Mouse (Mus musculus): ENCODE results near the gene Galnt7. TPM values are rescaled to one million over a fixed set of nuclear protein-coding genes. Genes with fewer than 3 reads are reported as not detected.

Galnt7 gene
- polyA plus RNA-seq, 2 experiments = 7.8 to 11.2 TPM

GRCm38 (mm10) chr8:57631780-57632179, 21.1 kb downstream of the Galnt7 start:
- Histone ChIP-seq H3K4me1 (ENCODE audit: control insufficient read depth, insufficient read depth, low read length) (peaks cover 13% of the 10 kb centered on the region), H3K9ac (ENCODE audit: low read depth, low read length, severe bottlenecking) (no peak overlapping the region), H3K4me2 (replicated peaks; ENCODE audit: low read depth, low read length, severe bottlenecking) (no peak overlapping the region), H3K27me3 (ENCODE audit: control insufficient read depth, insufficient read depth, low read length) (no peaks in the 10 kb centered on the region), H3K9me3 (ENCODE audit: control insufficient read depth, low read length) (no peaks in the 10 kb centered on the region), H3K36me3 (ENCODE audit: control insufficient read depth, insufficient read depth, low read length) (no peaks in the 10 kb centered on the region), H3K4me3 (replicated peaks; ENCODE audit: low read length) (no peak overlapping the region), H3K27ac (replicated peaks; ENCODE audit: low read depth, low read length) (no peak overlapping the region)
- no peak for TF ChIP-seq POLR2A (IDR thresholded peaks at IDR 0.05; ENCODE audit: borderline replicate concordance, extremely low read depth, insufficient read depth, insufficient read length)
- no peak for ATAC-seq (ENCODE audit: low FRiP score, low read depth)
- DNase-seq (ENCODE audit: low spot score) = no peak
- WGBS = 86% methylated on average over 7 of the region's 7 CpGs

DNA sequence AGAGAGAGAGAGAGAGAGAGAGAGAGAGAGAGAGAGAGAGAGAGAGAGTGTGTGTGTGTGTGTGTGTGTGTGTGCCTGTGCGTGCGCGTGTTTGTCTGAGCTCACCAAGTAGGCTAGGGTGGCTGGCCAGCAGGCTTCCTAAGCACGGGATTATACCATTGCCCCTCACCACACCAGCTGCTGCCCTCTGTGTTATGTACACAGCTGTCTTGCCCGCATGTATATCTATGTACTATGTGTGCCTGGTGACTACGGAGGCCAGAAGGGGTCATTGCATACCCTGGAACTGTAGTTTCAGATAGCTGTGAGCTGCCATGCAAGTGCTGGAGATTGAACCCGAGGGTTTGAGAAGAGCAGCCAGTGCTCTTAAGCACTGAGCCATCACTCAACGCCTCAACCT, 22.7 kb downstream of the Galnt7 start:
- Histone ChIP-seq H3K9ac (ENCODE audit: low read depth, low read length, severe bottlenecking) (no peak overlapping the region), H3K4me1 (ENCODE audit: control insufficient read depth, insufficient read depth, low read length) (peaks cover 18% of the 10 kb centered on the region), H3K27me3 (ENCODE audit: control insufficient read depth, insufficient read depth, low read length) (no peaks in the 10 kb centered on the region), H3K4me2 (replicated peaks; ENCODE audit: low read depth, low read length, severe bottlenecking) (no peak overlapping the region), H3K36me3 (ENCODE audit: control insufficient read depth, insufficient read depth, low read length) (no peaks in the 10 kb centered on the region), H3K4me3 (replicated peaks; ENCODE audit: low read length) (no peak overlapping the region), H3K9me3 (ENCODE audit: control insufficient read depth, low read length) (no peaks in the 10 kb centered on the region), H3K27ac (replicated peaks; ENCODE audit: low read depth, low read length) (no peak overlapping the region)
- peak; percentile 23; the same call in 1 of the 2 replicates for ATAC-seq (ENCODE audit: low FRiP score, low read depth)
- WGBS = 90% methylated on average over 8 of the region's 8 CpGs
- no peak for DNase-seq (ENCODE audit: low spot score)
- TF ChIP-seq POLR2A (IDR thresholded peaks at IDR 0.05; ENCODE audit: borderline replicate concordance, extremely low read depth, insufficient read depth, insufficient read length) = no peak

DNA sequence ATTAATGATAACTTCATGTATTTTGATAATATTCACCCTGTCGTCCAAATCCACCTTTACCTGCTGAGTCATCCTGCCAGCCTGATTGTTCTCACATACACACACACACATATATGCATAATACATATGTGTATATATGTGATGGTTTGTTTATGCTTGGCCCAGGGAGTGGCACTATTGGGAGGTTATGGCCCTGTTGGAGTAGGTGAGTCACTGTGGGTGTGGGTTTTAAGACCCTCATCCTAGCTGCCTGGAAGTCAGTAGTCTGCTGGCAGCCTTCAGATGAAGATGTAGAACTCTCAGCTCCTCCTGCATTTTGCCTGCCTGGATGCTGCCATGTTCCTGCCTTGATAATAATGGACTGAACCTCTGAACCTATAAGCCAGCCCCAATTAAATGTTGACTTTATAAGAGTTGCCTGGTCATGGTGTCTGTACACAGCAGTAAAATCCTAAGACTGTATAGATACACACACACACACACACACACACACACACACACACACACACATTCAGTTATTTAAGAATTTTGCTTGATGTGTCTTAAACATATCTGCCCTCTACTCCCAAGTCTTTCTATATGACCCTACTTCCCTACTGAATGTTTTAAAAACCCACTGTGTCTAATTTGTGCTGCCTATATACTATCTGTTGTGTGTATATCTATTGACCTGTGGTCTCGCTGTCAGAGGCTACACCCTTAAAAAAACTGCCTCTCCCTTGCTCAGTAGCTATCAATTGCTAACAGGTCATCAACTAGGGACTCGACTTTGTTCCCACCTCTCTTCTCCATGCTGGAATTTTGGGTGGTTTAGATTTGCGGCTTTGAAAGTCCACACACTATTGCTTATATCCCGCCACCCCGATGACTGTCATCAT, 23.8 kb downstream of the Galnt7 start:
- no peak for TF ChIP-seq POLR2A (IDR thresholded peaks at IDR 0.05; ENCODE audit: borderline replicate concordance, extremely low read depth, insufficient read depth, insufficient read length)
- DNase-seq (ENCODE audit: low spot score) (no peak), ATAC-seq (ENCODE audit: low FRiP score, low read depth) (no peak)
- no peak overlapping the region for H3K4me3 ChIP-seq (replicated peaks; ENCODE audit: low read length)
- no peak overlapping the region for H3K27ac ChIP-seq (replicated peaks; ENCODE audit: low read depth, low read length)
- no peaks in the 10 kb centered on the region for H3K27me3 ChIP-seq (ENCODE audit: control insufficient read depth, insufficient read depth, low read length)
- no peaks in the 10 kb centered on the region for H3K36me3 ChIP-seq (ENCODE audit: control insufficient read depth, insufficient read depth, low read length)
- H3K9ac ChIP-seq (ENCODE audit: low read depth, low read length, severe bottlenecking) = no peak overlapping the region
- 84% methylated on average over 6 of the region's 6 CpGs for WGBS
- no peaks in the 10 kb centered on the region for H3K9me3 ChIP-seq (ENCODE audit: control insufficient read depth, low read length)
- peaks cover 18% of the 10 kb centered on the region for H3K4me1 ChIP-seq (ENCODE audit: control insufficient read depth, insufficient read depth, low read length)
- no peak overlapping the region for H3K4me2 ChIP-seq (replicated peaks; ENCODE audit: low read depth, low read length, severe bottlenecking)

GRCm38 (mm10) chr8:57627946-57628786, 24.7 kb downstream of the Galnt7 start:
- Histone ChIP-seq H3K27ac (replicated peaks; ENCODE audit: low read depth, low read length) (no peak overlapping the region), H3K27me3 (ENCODE audit: control insufficient read depth, insufficient read depth, low read length) (no peaks in the 10 kb centered on the region), H3K4me3 (replicated peaks; ENCODE audit: low read length) (no peak overlapping the region), H3K4me2 (replicated peaks; ENCODE audit: low read depth, low read length, severe bottlenecking) (no peak overlapping the region), H3K9ac (ENCODE audit: low read depth, low read length, severe bottlenecking) (no peak overlapping the region), H3K36me3 (ENCODE audit: control insufficient read depth, insufficient read depth, low read length) (no peaks in the 10 kb centered on the region), H3K4me1 (ENCODE audit: control insufficient read depth, insufficient read depth, low read length) (peaks cover 18% of the 10 kb centered on the region), H3K9me3 (ENCODE audit: control insufficient read depth, low read length) (no peaks in the 10 kb centered on the region)
- 59% methylated on average over 5 of the region's 5 CpGs for WGBS
- ATAC-seq (ENCODE audit: low FRiP score, low read depth) (no peak), DNase-seq (ENCODE audit: low spot score) (no peak)
- TF ChIP-seq POLR2A (IDR thresholded peaks at IDR 0.05; ENCODE audit: borderline replicate concordance, extremely low read depth, insufficient read depth, insufficient read length) = no peak

- no peaks in the 10 kb centered on the region for H3K27me3 ChIP-seq (ENCODE audit: control insufficient read depth, insufficient read depth, low read length)
- 87% methylated on average over 4 of the region's 4 CpGs for WGBS
- H3K9me3 ChIP-seq (ENCODE audit: control insufficient read depth, low read length) = no peaks in the 10 kb centered on the region
- no peak for TF ChIP-seq POLR2A (IDR thresholded peaks at IDR 0.05; ENCODE audit: borderline replicate concordance, extremely low read depth, insufficient read depth, insufficient read length)
- no peak overlapping the region for H3K27ac ChIP-seq (replicated peaks; ENCODE audit: low read depth, low read length)
- no peak for ATAC-seq (ENCODE audit: low FRiP score, low read depth)
- no peaks in the 10 kb centered on the region for H3K36me3 ChIP-seq (ENCODE audit: control insufficient read depth, insufficient read depth, low read length)
- H3K9ac ChIP-seq (ENCODE audit: low read depth, low read length, severe bottlenecking) = no peak overlapping the region
- no peak for DNase-seq (ENCODE audit: low spot score)
- no peak overlapping the region for H3K4me2 ChIP-seq (replicated peaks; ENCODE audit: low read depth, low read length, severe bottlenecking)
- no peak overlapping the region for H3K4me3 ChIP-seq (replicated peaks; ENCODE audit: low read length)
- H3K4me1 ChIP-seq (ENCODE audit: control insufficient read depth, insufficient read depth, low read length) = peaks cover 18% of the 10 kb centered on the region
Observed at GRCm38 (mm10) chr8:57623955-57624354, 28.9 kb downstream of the Galnt7 start.

Data from limb, embryonic 14.5 days (tissue).